Mouse (Mus musculus): Measurements from ENCODE around the gene Gpx6. TPM values are rescaled to one million over a fixed set of nuclear protein-coding genes. Genes with fewer than 3 reads are reported as not detected.

Gene Gpx6
- polyA plus RNA-seq, 1 experiment from 2014 or later: 0.51 TPM

DNA sequence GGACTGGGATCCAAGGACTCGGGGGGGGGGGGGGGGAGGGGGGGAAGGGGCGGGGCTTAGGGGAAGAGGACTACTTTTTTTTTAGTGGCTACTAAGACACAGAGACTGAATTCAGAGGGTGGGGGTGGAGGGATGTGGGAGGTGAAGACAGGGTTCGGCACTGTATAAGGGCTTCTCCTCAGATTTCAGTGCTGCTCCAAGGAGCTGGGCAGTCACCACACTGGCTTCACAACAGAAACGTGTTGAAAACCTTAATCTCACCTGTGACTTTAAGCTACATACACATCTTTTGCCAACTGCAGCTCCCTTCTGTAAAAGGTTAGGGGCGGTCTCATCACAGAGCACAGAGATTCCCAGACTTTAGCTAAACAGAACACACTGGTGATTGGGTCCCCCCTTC lies 929 bp downstream of the Gpx6 start:
- Histone ChIP-seq H3K4me3 (ENCODE audit: low read depth, low read length) (no peak overlapping the region), H3K4me1 (ENCODE audit: control insufficient read depth, insufficient read depth, low read length) (no peaks in the 10 kb centered on the region), H3K9me3 (ENCODE audit: control insufficient read depth, low read length) (no peaks in the 10 kb centered on the region), H3K27me3 (ENCODE audit: control insufficient read depth, insufficient read depth, low read length) (no peaks in the 10 kb centered on the region), H3K27ac (replicated peaks; ENCODE audit: low read depth, low read length) (no peak overlapping the region), H3K9ac (ENCODE audit: low read length) (no peak overlapping the region), H3K36me3 (ENCODE audit: control insufficient read depth, insufficient read depth, low read length) (no peaks in the 10 kb centered on the region), H3K4me2 (ENCODE audit: low read depth, severe bottlenecking) (no peak overlapping the region)
- no peak for DNase-seq (ENCODE audit: low spot score)
- 57% methylated on average over 3 of the region's 5 CpGs for WGBS
- ATAC-seq (ENCODE audit: insufficient number of reproducible peaks, low FRiP score, low TSS enrichment, low read depth): no peak

DNA sequence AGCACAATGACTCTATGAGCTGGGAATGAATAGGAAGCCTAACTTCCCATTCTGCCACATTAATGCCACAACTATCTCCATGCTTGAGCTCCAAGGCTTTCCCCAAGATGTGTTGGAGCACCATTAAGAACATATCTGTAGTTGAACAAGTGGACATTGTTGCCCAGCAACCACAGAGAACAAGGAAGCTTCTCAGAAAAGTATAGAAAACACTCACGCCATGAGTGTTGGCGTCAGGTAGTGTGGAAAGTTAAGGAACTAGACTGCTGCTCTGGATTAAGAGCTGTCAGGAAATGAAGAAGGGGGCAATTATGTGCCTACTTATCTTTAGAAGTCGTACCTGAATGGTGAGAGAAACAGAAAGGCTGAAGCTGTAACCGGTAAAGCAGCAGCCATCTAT lies 2.0 kb downstream of the Gpx6 start:
- H3K4me2 ChIP-seq (ENCODE audit: low read depth, severe bottlenecking): no peak overlapping the region
- no peaks in the 10 kb centered on the region for H3K4me1 ChIP-seq (ENCODE audit: control insufficient read depth, insufficient read depth, low read length)
- H3K9ac ChIP-seq (ENCODE audit: low read length): no peak overlapping the region
- no peaks in the 10 kb centered on the region for H3K9me3 ChIP-seq (ENCODE audit: control insufficient read depth, low read length)
- ATAC-seq (ENCODE audit: insufficient number of reproducible peaks, low FRiP score, low TSS enrichment, low read depth): no peak
- no peak overlapping the region for H3K4me3 ChIP-seq (ENCODE audit: low read depth, low read length)
- no peak overlapping the region for H3K27ac ChIP-seq (replicated peaks; ENCODE audit: low read depth, low read length)
- DNase-seq (ENCODE audit: low spot score): no peak
- 83% methylated on average over 4 of the region's 4 CpGs for whole genome bisulfite sequencing
- H3K27me3 ChIP-seq (ENCODE audit: control insufficient read depth, insufficient read depth, low read length): no peaks in the 10 kb centered on the region
- no peaks in the 10 kb centered on the region for H3K36me3 ChIP-seq (ENCODE audit: control insufficient read depth, insufficient read depth, low read length)

DNA sequence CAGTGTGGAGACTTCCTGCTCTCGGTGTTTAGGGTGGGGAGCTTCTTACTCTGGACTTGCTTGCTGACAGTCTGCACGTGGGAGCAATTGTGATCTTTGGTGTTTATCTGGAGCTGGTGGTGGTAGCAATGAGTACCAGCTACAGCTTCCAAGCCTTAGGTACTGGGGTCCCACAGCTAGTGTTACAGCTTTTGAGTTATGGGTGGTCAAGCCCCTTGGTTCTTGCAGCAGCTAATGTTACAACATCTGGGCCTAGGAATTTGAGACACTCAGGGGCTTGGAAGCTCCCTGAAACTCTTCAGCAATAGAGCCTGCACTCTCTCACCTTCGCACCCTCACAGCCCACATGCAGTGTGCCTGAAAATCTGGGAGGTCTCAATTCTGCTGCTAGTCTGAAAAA lies 8.3 kb downstream of the Gpx6 start:
- Histone ChIP-seq H3K27me3 (ENCODE audit: control insufficient read depth, insufficient read depth, low read length) (no peaks in the 10 kb centered on the region), H3K9ac (ENCODE audit: low read length) (no peak overlapping the region), H3K36me3 (ENCODE audit: control insufficient read depth, insufficient read depth, low read length) (no peaks in the 10 kb centered on the region), H3K4me1 (ENCODE audit: control insufficient read depth, insufficient read depth, low read length) (no peaks in the 10 kb centered on the region), H3K27ac (replicated peaks; ENCODE audit: low read depth, low read length) (no peak overlapping the region), H3K4me3 (ENCODE audit: low read depth, low read length) (no peak overlapping the region), H3K9me3 (ENCODE audit: control insufficient read depth, low read length) (no peaks in the 10 kb centered on the region), H3K4me2 (ENCODE audit: low read depth, severe bottlenecking) (no peak overlapping the region)
- 61% methylated on average over 3 of the region's 3 CpGs for WGBS
- no peak for ATAC-seq (ENCODE audit: insufficient number of reproducible peaks, low FRiP score, low TSS enrichment, low read depth)
- no peak for DNase-seq (ENCODE audit: low spot score)

DNA sequence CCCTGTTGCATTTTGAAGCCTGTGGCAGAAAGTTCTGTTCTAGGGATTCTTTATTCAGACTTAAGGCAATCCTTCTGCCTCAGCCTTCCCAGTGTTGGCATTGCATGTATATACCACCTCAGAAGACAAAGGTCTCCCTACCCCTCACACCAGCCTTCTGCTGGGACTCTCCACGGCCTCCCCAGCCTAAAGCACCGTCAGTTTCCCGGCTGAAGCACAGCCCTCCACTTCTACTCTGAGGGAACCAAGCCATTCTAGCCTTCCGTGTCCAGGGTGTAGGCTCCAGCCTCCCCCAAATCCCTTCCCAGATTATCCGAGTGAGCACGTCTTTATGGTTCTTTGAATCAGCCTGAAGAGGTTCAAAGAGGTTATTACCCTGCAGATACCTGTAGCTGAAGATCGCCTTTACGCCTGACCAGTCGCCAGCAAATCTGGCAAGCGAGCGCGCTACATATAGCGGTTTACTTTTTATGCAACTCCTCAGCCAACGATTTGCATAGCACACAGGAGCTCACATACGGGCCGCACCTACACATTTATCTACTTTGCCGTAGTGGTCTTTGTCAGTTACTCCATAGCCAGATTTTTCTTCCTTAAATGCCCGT lies 10.1 kb downstream of the Gpx6 start:
- Histone ChIP-seq H3K4me2 (ENCODE audit: low read depth, severe bottlenecking) (peak overlapping the region; percentile 44; the same call in 1 of the 2 replicates), H3K4me1 (ENCODE audit: control insufficient read depth, insufficient read depth, low read length) (no peaks in the 10 kb centered on the region), H3K27me3 (ENCODE audit: control insufficient read depth, insufficient read depth, low read length) (no peaks in the 10 kb centered on the region), H3K27ac (replicated peaks; ENCODE audit: low read depth, low read length) (no peak overlapping the region), H3K4me3 (ENCODE audit: low read depth, low read length) (peak overlapping the region; percentile 21), H3K36me3 (ENCODE audit: control insufficient read depth, insufficient read depth, low read length) (no peaks in the 10 kb centered on the region), H3K9me3 (ENCODE audit: control insufficient read depth, low read length) (no peaks in the 10 kb centered on the region), H3K9ac (ENCODE audit: low read length) (0 out of 2 replicates have a peak overlapping the region, but pooled peaks have one; percentile 34)
- no peak for ATAC-seq (ENCODE audit: insufficient number of reproducible peaks, low FRiP score, low TSS enrichment, low read depth)
- WGBS: 2% methylated on average over 18 of the region's 18 CpGs
- DNase-seq (ENCODE audit: low spot score): peak; percentile 44

DNA sequence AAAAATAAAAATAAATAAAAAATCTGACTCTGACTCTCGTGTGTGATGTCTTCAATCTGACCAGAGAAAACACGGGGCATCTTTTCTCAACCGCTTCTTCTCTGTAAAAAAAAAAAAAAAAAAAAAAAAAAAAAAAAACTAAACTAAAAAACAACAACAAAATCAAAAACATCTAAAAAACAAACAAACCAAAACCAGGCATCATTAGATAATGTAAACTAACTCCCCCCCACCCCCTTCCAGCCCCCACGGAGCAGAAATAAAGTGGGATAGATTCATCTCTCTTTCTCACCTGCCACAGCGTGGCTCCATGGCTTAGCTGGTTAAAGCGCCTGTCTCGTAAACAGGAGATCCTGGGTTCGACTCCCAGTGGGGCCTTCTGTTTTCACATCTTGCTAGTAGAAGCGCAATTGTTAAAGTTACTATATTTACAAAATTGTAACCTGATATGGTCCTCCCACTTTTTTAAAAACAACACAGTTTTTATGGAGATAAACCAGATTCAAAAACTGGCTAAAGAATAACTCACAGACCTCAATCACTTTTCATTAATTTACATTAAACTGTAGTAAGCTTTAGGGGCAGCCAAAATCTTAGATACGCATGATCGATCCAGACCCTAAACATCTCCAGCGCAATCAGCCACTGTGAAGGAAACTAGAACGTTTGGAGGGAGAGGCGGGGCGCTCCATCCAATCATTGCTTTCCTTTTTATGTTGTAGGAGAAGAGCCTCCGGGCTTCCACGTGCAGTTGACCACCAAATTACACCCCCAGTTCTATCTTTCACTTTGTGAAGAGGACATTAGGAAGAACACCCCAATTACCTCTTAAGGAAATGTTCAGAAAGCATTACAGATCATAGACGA lies 10.8 kb downstream of the Gpx6 start:
- H3K4me2 ChIP-seq (ENCODE audit: low read depth, severe bottlenecking): peak overlapping the region; percentile 44; the same call in 1 of the 2 replicates

DNA sequence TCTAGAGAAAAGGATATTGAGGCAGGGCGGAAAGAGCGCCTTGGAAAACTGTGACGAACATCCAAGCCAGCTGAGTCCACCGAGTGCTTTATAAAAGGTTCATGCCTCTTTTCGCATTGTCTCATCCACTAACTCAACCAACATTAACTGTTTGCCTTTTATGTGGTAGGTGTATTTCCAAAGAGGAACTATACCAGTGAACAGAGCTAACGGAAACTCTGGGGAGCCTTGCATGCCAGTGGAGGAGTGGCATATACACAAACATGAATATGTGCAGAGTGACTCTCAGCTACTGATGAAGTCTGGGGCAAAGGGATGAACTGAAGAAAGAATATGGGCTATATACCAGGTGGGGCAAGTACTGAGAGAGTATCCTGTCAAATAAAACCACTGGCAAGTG lies 11.5 kb downstream of the Gpx6 start:
- Histone ChIP-seq H3K4me3 (ENCODE audit: low read depth, low read length) (no peak overlapping the region), H3K9me3 (ENCODE audit: control insufficient read depth, low read length) (no peaks in the 10 kb centered on the region)
- 68% methylated on average over 6 of the region's 6 CpGs for WGBS

More for the DNA sequence above, 10.8 kb downstream of the Gpx6 start:
- H3K9me3 ChIP-seq (ENCODE audit: control insufficient read depth, low read length): no peaks in the 10 kb centered on the region
- H3K4me1 ChIP-seq (ENCODE audit: control insufficient read depth, insufficient read depth, low read length): no peaks in the 10 kb centered on the region
- DNase-seq (ENCODE audit: low spot score) (peak; percentile 81), ATAC-seq (ENCODE audit: insufficient number of reproducible peaks, low FRiP score, low TSS enrichment, low read depth) (no peak)
- WGBS: 16% methylated on average over 18 of the region's 18 CpGs
- H3K36me3 ChIP-seq (ENCODE audit: control insufficient read depth, insufficient read depth, low read length): no peaks in the 10 kb centered on the region
- no peak overlapping the region for H3K27ac ChIP-seq (replicated peaks; ENCODE audit: low read depth, low read length)
- peak overlapping the region; percentile 21; the same call in 1 of the 2 replicates for H3K4me3 ChIP-seq (ENCODE audit: low read depth, low read length)
- no peak overlapping the region for H3K9ac ChIP-seq (ENCODE audit: low read length)
- no peaks in the 10 kb centered on the region for H3K27me3 ChIP-seq (ENCODE audit: control insufficient read depth, insufficient read depth, low read length)

DNA sequence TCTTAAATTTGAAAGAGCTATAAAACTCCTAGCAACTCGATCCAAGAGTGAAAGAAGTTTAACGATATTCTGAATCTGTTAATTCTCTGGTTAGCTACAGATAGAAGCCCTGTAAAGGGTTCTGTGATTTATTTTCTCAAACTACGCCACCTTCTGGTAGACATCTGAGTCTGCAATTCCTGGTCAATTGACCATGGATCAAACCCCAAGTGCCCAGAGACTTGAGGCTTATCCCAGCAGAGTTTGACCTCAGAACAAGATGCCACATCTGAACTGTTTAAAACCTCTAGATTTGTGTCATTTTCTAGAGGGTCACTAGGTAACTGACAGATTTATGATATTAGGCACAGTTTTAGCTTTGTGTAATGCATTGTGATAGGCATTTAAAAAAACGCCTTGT lies 14.3 kb downstream of the Gpx6 start:
- H3K4me1 ChIP-seq (ENCODE audit: control insufficient read depth, insufficient read depth, low read length): no peaks in the 10 kb centered on the region
- H3K36me3 ChIP-seq (ENCODE audit: control insufficient read depth, insufficient read depth, low read length): no peaks in the 10 kb centered on the region
- ATAC-seq (ENCODE audit: insufficient number of reproducible peaks, low FRiP score, low TSS enrichment, low read depth) (no peak), DNase-seq (ENCODE audit: low spot score) (peak; percentile 26)
- no peak overlapping the region for H3K4me2 ChIP-seq (ENCODE audit: low read depth, severe bottlenecking)
- no peaks in the 10 kb centered on the region for H3K27me3 ChIP-seq (ENCODE audit: control insufficient read depth, insufficient read depth, low read length)
- H3K9me3 ChIP-seq (ENCODE audit: control insufficient read depth, low read length): no peaks in the 10 kb centered on the region
- H3K4me3 ChIP-seq (ENCODE audit: low read depth, low read length): no peak overlapping the region
- no peak overlapping the region for H3K9ac ChIP-seq (ENCODE audit: low read length)
- no peak overlapping the region for H3K27ac ChIP-seq (replicated peaks; ENCODE audit: low read depth, low read length)
- WGBS: 8% methylated on average over 4 of the region's 4 CpGs

More for the DNA sequence above, 11.5 kb downstream of the Gpx6 start:
- no peaks in the 10 kb centered on the region for H3K36me3 ChIP-seq (ENCODE audit: control insufficient read depth, insufficient read depth, low read length)
- no peak overlapping the region for H3K4me2 ChIP-seq (ENCODE audit: low read depth, severe bottlenecking)
- H3K9ac ChIP-seq (ENCODE audit: low read length): no peak overlapping the region
- H3K27me3 ChIP-seq (ENCODE audit: control insufficient read depth, insufficient read depth, low read length): no peaks in the 10 kb centered on the region
- no peak for ATAC-seq (ENCODE audit: insufficient number of reproducible peaks, low FRiP score, low TSS enrichment, low read depth)
- H3K4me1 ChIP-seq (ENCODE audit: control insufficient read depth, insufficient read depth, low read length): no peaks in the 10 kb centered on the region
- H3K27ac ChIP-seq (replicated peaks; ENCODE audit: low read depth, low read length): no peak overlapping the region
- DNase-seq (ENCODE audit: low spot score): no peak

DNA sequence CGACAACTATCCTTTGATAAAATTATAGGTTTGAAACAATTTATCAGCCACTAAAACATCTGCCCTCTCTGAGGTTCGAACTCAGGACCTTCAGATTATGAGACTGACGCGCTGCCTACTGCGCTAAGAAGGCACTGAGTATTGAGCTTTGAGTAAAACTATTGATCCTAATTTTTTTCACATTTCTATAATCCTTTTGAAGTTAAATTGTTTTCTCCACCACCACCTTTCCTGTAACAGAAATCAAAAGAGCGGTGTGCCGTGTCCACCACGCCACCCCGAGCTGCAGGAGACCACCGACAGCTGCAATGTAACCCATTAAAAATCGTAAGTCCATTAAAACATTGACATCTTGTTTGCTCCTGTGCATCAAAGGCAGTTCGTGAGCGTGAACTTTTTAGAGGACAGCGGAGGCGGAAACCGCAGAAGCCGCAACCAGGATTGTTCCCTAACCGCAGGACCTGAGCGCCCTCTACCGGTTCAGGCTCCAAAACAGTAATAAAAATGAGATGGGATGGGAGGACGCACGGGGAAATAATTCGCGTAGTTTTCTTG lies 14.8 kb downstream of the Gpx6 start:
- Histone ChIP-seq H3K36me3 (ENCODE audit: control insufficient read depth, insufficient read depth, low read length) (no peaks in the 10 kb centered on the region), H3K4me1 (ENCODE audit: control insufficient read depth, insufficient read depth, low read length) (no peaks in the 10 kb centered on the region), H3K9ac (ENCODE audit: low read length) (no peak overlapping the region), H3K4me2 (ENCODE audit: low read depth, severe bottlenecking) (peak overlapping the region; percentile 51), H3K9me3 (ENCODE audit: control insufficient read depth, low read length) (no peaks in the 10 kb centered on the region), H3K27me3 (ENCODE audit: control insufficient read depth, insufficient read depth, low read length) (no peaks in the 10 kb centered on the region), H3K27ac (replicated peaks; ENCODE audit: low read depth, low read length) (no peak overlapping the region), H3K4me3 (ENCODE audit: low read depth, low read length) (peak overlapping the region; percentile 29)
- peak; percentile 95 for DNase-seq (ENCODE audit: low spot score)
- ATAC-seq (ENCODE audit: insufficient number of reproducible peaks, low FRiP score, low TSS enrichment, low read depth): peak; percentile 72; the same call in 1 of the 2 replicates
- 1% methylated on average over 24 of the region's 24 CpGs for WGBS

Measured in limb, embryonic 11.5 days (tissue).